Mouse (Mus musculus): ENCODE data around the gene Vac14. TPM values are rescaled to one million over a fixed set of nuclear protein-coding genes. Genes with fewer than 3 reads are reported as not detected.

Vac14 gene
- polyA plus RNA-seq, 1 experiment from 2014 or later, result 33.6 TPM

- H3K9ac ChIP-seq, result 0 out of 2 replicates have a peak overlapping the region, but pooled peaks have one; percentile 3
- H3K4me2 ChIP-seq, result no peak overlapping the region
- 0 out of 2 replicates have a peak, but pooled peaks cover 3% of the 10 kb centered on the region for H3K36me3 ChIP-seq
- 71% methylated on average over 5 of the region's 5 CpGs for WGBS
- H3K27ac ChIP-seq (replicated peaks), result peak overlapping the region; percentile 75
- H3K9me3 ChIP-seq, result no peaks in the 10 kb centered on the region
- no peak overlapping the region for H3K4me3 ChIP-seq
- peaks cover 27% of the 10 kb centered on the region for H3K4me1 ChIP-seq (replicated peaks)
- ATAC-seq (ENCODE audit: low FRiP score, low read depth), result peak; percentile 49; the same call in 1 of the 2 replicates
- no peaks in the 10 kb centered on the region for H3K27me3 ChIP-seq
Observed at GRCm38 (mm10) chr8:110695431-110695830, 77.0 kb downstream of the Vac14 start.

- Histone ChIP-seq H3K4me2 (no peak overlapping the region), H3K27ac (replicated peaks) (peak overlapping the region; percentile 75), H3K27me3 (no peaks in the 10 kb centered on the region), H3K9ac (no peak overlapping the region), H3K4me3 (no peak overlapping the region), H3K36me3 (no peaks in the 10 kb centered on the region), H3K4me1 (replicated peaks) (peaks cover 29% of the 10 kb centered on the region), H3K9me3 (no peaks in the 10 kb centered on the region)
- no peak for ATAC-seq (ENCODE audit: low FRiP score, low read depth)
- WGBS, result 85% methylated on average over 4 of the region's 4 CpGs
Observed at GRCm38 (mm10) chr8:110696051-110696450, 77.7 kb downstream of the Vac14 start.

GRCm38 (mm10) chr8:110697571-110697970 lies 79.2 kb downstream of the Vac14 start:
- H3K36me3 ChIP-seq, result no peaks in the 10 kb centered on the region
- H3K4me1 ChIP-seq (replicated peaks), result peaks cover 34% of the 10 kb centered on the region
- ATAC-seq (ENCODE audit: low FRiP score, low read depth), result no peak
- H3K27me3 ChIP-seq, result no peaks in the 10 kb centered on the region
- H3K9ac ChIP-seq, result no peak overlapping the region
- H3K4me3 ChIP-seq, result no peak overlapping the region
- H3K27ac ChIP-seq (replicated peaks), result no peak overlapping the region
- H3K9me3 ChIP-seq, result no peaks in the 10 kb centered on the region
- WGBS, result 83% methylated on average over 5 of the region's 5 CpGs
- no peak overlapping the region for H3K4me2 ChIP-seq

GRCm38 (mm10) chr8:110698098-110698497 lies 79.7 kb downstream of the Vac14 start:
- no peaks in the 10 kb centered on the region for H3K9me3 ChIP-seq
- 80% methylated on average over 1 of the region's 1 CpGs for WGBS
- H3K36me3 ChIP-seq, result no peaks in the 10 kb centered on the region
- no peak for ATAC-seq (ENCODE audit: low FRiP score, low read depth)
- H3K4me1 ChIP-seq (replicated peaks), result peaks cover 40% of the 10 kb centered on the region
- no peak overlapping the region for H3K4me3 ChIP-seq
- no peak overlapping the region for H3K4me2 ChIP-seq
- H3K27me3 ChIP-seq, result no peaks in the 10 kb centered on the region
- no peak overlapping the region for H3K9ac ChIP-seq
- no peak overlapping the region for H3K27ac ChIP-seq (replicated peaks)

- 83% methylated on average over 7 of the region's 7 CpGs for WGBS
- no peak overlapping the region for H3K4me2 ChIP-seq
- H3K4me1 ChIP-seq (replicated peaks), result peaks cover 47% of the 10 kb centered on the region
- no peaks in the 10 kb centered on the region for H3K27me3 ChIP-seq
- H3K27ac ChIP-seq (replicated peaks), result peak overlapping the region; percentile 55; the same call in 1 of the 2 replicates
- no peaks in the 10 kb centered on the region for H3K36me3 ChIP-seq
- no peak for ATAC-seq (ENCODE audit: low FRiP score, low read depth)
- no peaks in the 10 kb centered on the region for H3K9me3 ChIP-seq
- no peak overlapping the region for H3K4me3 ChIP-seq
- H3K9ac ChIP-seq, result no peak overlapping the region
Observed at GRCm38 (mm10) chr8:110699501-110699900, 81.1 kb downstream of the Vac14 start.

- ATAC-seq (ENCODE audit: low FRiP score, low read depth), result no peak
- no peaks in the 10 kb centered on the region for H3K36me3 ChIP-seq
- no peak overlapping the region for H3K4me3 ChIP-seq
- peaks cover 47% of the 10 kb centered on the region for H3K4me1 ChIP-seq (replicated peaks)
- H3K9ac ChIP-seq, result no peak overlapping the region
- no peaks in the 10 kb centered on the region for H3K9me3 ChIP-seq
- no peak overlapping the region for H3K27ac ChIP-seq (replicated peaks)
- 83% methylated on average over 2 of the region's 2 CpGs for WGBS
- H3K4me2 ChIP-seq, result no peak overlapping the region
- H3K27me3 ChIP-seq, result no peaks in the 10 kb centered on the region
Observed at GRCm38 (mm10) chr8:110700561-110700960, 82.2 kb downstream of the Vac14 start.

GRCm38 (mm10) chr8:110702636-110703459 lies 84.5 kb downstream of the Vac14 start:
- Histone ChIP-seq H3K27me3 (no peaks in the 10 kb centered on the region), H3K4me1 (replicated peaks) (peaks cover 44% of the 10 kb centered on the region), H3K9me3 (no peaks in the 10 kb centered on the region), H3K27ac (replicated peaks) (peak overlapping the region; percentile 59), H3K4me3 (no peak overlapping the region), H3K9ac (no peak overlapping the region), H3K36me3 (no peaks in the 10 kb centered on the region), H3K4me2 (no peak overlapping the region)
- WGBS, result 39% methylated on average over 9 of the region's 9 CpGs
- no peak for ATAC-seq (ENCODE audit: low FRiP score, low read depth)

- Histone ChIP-seq H3K27ac (replicated peaks) (peak overlapping the region; percentile 59; the same call in 1 of the 2 replicates), H3K4me1 (replicated peaks) (peaks cover 47% of the 10 kb centered on the region), H3K9me3 (no peaks in the 10 kb centered on the region), H3K27me3 (no peaks in the 10 kb centered on the region), H3K9ac (no peak overlapping the region), H3K4me3 (no peak overlapping the region), H3K36me3 (no peaks in the 10 kb centered on the region), H3K4me2 (no peak overlapping the region)
- WGBS, result 80% methylated on average over 9 of the region's 9 CpGs
- no peak for ATAC-seq (ENCODE audit: low FRiP score, low read depth)
Observed at GRCm38 (mm10) chr8:110703460-110704061, 85.2 kb downstream of the Vac14 start.

- H3K9me3 ChIP-seq, result no peaks in the 10 kb centered on the region
- 70% methylated on average over 3 of the region's 3 CpGs for WGBS
- peaks cover 53% of the 10 kb centered on the region for H3K4me1 ChIP-seq (replicated peaks)
- no peaks in the 10 kb centered on the region for H3K27me3 ChIP-seq
- no peak for ATAC-seq (ENCODE audit: low FRiP score, low read depth)
- no peak overlapping the region for H3K9ac ChIP-seq
- no peak overlapping the region for H3K27ac ChIP-seq (replicated peaks)
- no peak overlapping the region for H3K4me2 ChIP-seq
- no peak overlapping the region for H3K4me3 ChIP-seq
- no peaks in the 10 kb centered on the region for H3K36me3 ChIP-seq
Observed at GRCm38 (mm10) chr8:110704103-110704502, 85.7 kb downstream of the Vac14 start.

- Histone ChIP-seq H3K27ac (replicated peaks) (peak overlapping the region; percentile 77), H3K4me1 (replicated peaks) (peaks cover 60% of the 10 kb centered on the region), H3K27me3 (no peaks in the 10 kb centered on the region), H3K9me3 (no peaks in the 10 kb centered on the region), H3K4me3 (no peak overlapping the region), H3K36me3 (no peaks in the 10 kb centered on the region), H3K4me2 (no peak overlapping the region), H3K9ac (no peak overlapping the region)
- ATAC-seq (ENCODE audit: low FRiP score, low read depth), result 0 out of 2 replicates have a peak, but pooled peaks have one; percentile 52
- WGBS, result 55% methylated on average over 14 of the region's 14 CpGs
Observed at GRCm38 (mm10) chr8:110705391-110706287, 87.3 kb downstream of the Vac14 start.

- H3K9ac ChIP-seq, result no peak overlapping the region
- no peaks in the 10 kb centered on the region for H3K9me3 ChIP-seq
- no peaks in the 10 kb centered on the region for H3K36me3 ChIP-seq
- H3K27me3 ChIP-seq, result no peaks in the 10 kb centered on the region
- no peak overlapping the region for H3K4me2 ChIP-seq
- H3K27ac ChIP-seq (replicated peaks), result 0 out of 2 replicates have a peak overlapping the region, but pooled peaks have one; percentile 77
- no peak for ATAC-seq (ENCODE audit: low FRiP score, low read depth)
- 91% methylated on average over 3 of the region's 3 CpGs for WGBS
- H3K4me3 ChIP-seq, result no peak overlapping the region
- H3K4me1 ChIP-seq (replicated peaks), result peaks cover 63% of the 10 kb centered on the region
Observed at GRCm38 (mm10) chr8:110706288-110706870, 88.0 kb downstream of the Vac14 start.

Measured in hindbrain, embryonic 15.5 days (tissue).